Mouse (Mus musculus) heart, embryonic 11.5 days (tissue): Measurements from ENCODE around the gene Mthfd1l. TPM values are rescaled to one million over a fixed set of nuclear protein-coding genes. Genes with fewer than 3 reads are reported as not detected.
A peak's percentile ranks its signal among the peaks of the same experiment; 100 is the strongest.

Experiments used
- ATAC-seq: fragments of 200-750 bp; cut with Nextera tagmentation; replicated peaks from 2 replicates; pipeline ENCODE4 v1.8.0; 2017; ENCODE audit warnings: moderate library complexity; ENCODE audit not compliant: insufficient number of reproducible peaks, low FRiP score, low TSS enrichment
- H3K27ac ChIP-seq: fragments of 300-500 bp; sonication (generic); 2 replicates; pipeline ENCODE4 v1.5.1; 2014; ENCODE audit warnings: mild to moderate bottlenecking, low read depth, low read length
- H3K27me3 ChIP-seq: fragments of 300-500 bp; sonication (generic); 2 replicates; pipeline ENCODE4 v1.6.1; 2014; ENCODE audit warnings: mild to moderate bottlenecking, low read length, mixed read lengths; ENCODE audit not compliant: control insufficient read depth, insufficient read depth
- H3K36me3 ChIP-seq: fragments of 300-500 bp; sonication (generic); 2 replicates; pipeline ENCODE4 v1.6.1; 2014; ENCODE audit warnings: mild to moderate bottlenecking, low read length, moderate library complexity, mixed read lengths; ENCODE audit not compliant: control insufficient read depth, insufficient read depth
- H3K4me1 ChIP-seq: fragments of 300-500 bp; sonication (generic); 2 replicates; pipeline ENCODE4 v1.6.1; 2014; ENCODE audit warnings: low read length; ENCODE audit not compliant: control insufficient read depth, insufficient read depth
- H3K4me2 ChIP-seq: fragments of 300-500 bp; sonication (generic); 2 replicates; pipeline ENCODE4 v1.6.1; 2014; ENCODE audit warnings: mild to moderate bottlenecking, moderate library complexity
- H3K4me3 ChIP-seq: fragments of 300-500 bp; sonication (generic); 2 replicates; pipeline ENCODE4 v1.5.1; 2014; ENCODE audit warnings: low read depth, low read length
- H3K9ac ChIP-seq: fragments of 300-500 bp; sonication (generic); 2 replicates; pipeline ENCODE4 v1.6.1; 2014; ENCODE audit warnings: mild to moderate bottlenecking, low read depth, low read length, moderate library complexity
- H3K9me3 ChIP-seq: fragments of 300-500 bp; sonication (generic); replicated peaks from 2 replicates; pipeline ENCODE4 v1.6.1; 2016; ENCODE audit warnings: low read length; ENCODE audit not compliant: control insufficient read depth
- WGBS: fragments of 180-500 bp; shearing (Covaris S2); extraction: QIAGEN DNeasy Blood & Tissue Kit; methylation state at CpG from one replicate; pipeline ENCODE4 v1.1.7; 2014; ENCODE audit not compliant: insufficient replicate concordance; 5-methylcytosine and 5-hydroxymethylcytosine counted together
- polyA plus RNA-seq: library from polyadenylated mRNA; unstranded; fragments of >200 nt; fragmentation: Nextera tagmentation; extraction: Ambion mirVana; gene quantifications from 2 replicates; pipeline ENCODE4 v1.2.1, GENCODE M21; 2014

The Mthfd1l gene
- polyA plus RNA-seq, 1 experiment from 2014 or later, result 18.0 TPM

DNA sequence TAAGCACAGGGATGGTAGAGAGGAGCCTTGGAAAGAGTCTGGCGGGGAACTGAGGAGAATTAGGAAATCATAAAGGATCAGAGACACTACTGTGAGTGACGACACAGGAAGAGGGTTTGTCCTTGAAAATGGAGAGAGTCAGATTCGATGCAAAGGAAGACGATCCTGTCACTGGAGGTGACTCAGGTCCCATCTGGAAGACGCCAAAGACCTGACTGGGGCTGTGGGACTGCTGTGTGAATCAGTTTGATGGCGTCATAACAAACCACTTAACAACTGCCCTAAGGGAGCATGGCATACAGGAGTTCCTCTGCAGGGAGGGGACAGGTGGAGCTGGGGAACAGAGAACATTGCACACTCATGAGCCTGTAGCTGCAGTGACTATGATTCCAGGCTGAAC lies 30.6 kb upstream of the Mthfd1l start:
- Histone ChIP-seq H3K9ac (no peak overlapping the region), H3K36me3 (no peaks in the 10 kb centered on the region), H3K4me1 (peaks cover 4% of the 10 kb centered on the region; the same call in 1 of the 2 replicates), H3K27ac (no peak overlapping the region), H3K4me3 (no peak overlapping the region), H3K9me3 (no peaks in the 10 kb centered on the region), H3K27me3 (no peaks in the 10 kb centered on the region), H3K4me2 (no peak overlapping the region)
- 53% methylated on average over 6 of the region's 6 CpGs for WGBS
- ATAC-seq, result no peak

DNA sequence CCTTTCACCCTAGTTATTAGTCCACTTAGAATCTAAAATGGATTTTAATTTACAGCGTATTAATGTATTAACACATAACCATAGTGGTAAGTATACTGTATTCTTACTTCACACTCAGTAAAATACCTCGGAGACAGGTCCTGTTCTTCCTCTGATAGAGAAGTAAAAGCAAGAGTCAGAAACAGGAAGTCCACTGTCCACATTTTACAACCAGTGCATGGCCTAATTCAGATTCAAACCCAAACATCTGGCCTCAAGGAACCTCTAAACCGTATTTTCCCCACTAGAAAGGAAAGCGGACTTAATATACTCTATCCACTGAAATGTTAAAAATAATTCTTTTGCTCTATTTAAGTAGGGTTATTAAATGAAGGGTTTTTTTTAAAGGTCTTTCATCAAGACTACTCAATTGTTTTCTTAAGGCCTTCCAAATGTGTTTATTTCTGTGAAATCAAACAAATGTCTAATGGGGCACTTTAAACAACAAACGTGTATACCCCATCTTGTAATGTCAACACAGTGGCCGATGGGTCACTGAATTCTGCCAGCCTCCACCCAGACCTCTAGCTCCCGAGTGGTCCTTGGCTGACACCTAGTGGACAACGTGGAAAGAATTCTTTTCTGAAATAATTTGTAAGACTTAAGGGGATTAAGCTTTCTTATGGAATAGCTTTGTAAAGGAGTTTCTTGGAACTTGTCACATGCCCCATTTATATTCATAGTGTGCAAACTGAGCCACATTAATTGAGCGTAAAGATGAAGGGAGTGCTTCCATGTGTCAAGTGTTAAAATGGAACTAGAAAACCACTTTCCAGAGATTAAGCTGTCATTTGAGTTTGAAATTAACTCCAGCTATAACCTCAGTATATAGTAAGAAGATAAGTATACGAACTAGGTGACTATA lies 29.2 kb upstream of the Mthfd1l start:
- Histone ChIP-seq H3K27ac (no peak overlapping the region), H3K4me3 (no peak overlapping the region), H3K27me3 (no peaks in the 10 kb centered on the region), H3K9me3 (no peaks in the 10 kb centered on the region), H3K4me1 (peaks cover 4% of the 10 kb centered on the region; the same call in 1 of the 2 replicates), H3K4me2 (no peak overlapping the region), H3K36me3 (no peaks in the 10 kb centered on the region), H3K9ac (no peak overlapping the region)
- ATAC-seq, result no peak
- 33% methylated on average over 10 of the region's 10 CpGs for WGBS

DNA sequence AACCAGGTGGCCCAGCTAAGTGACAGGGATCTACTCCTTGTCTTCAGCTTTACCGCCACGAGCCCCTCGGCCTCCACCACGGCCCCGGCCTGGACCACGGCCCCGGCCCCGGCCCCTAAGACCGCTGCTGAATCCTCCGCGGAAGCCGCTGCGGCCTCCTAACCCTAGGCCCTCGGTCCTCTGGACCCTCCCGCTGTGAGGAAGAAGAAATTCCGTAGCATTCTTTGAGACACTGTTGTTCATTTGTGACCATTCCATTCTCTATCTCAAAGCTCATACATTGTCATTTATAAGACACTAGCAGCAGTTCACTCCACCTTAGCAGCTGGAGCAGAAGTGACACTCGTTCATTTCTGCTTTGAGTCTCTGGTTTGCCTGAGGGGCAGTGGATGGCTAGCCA lies 26.0 kb upstream of the Mthfd1l start:
- 87% methylated on average over 17 of the region's 17 CpGs for WGBS
- H3K4me2 ChIP-seq, result no peak overlapping the region
- no peak overlapping the region for H3K27ac ChIP-seq
- no peaks in the 10 kb centered on the region for H3K36me3 ChIP-seq
- ATAC-seq, result no peak
- no peak overlapping the region for H3K4me3 ChIP-seq
- no peaks in the 10 kb centered on the region for H3K9me3 ChIP-seq
- no peak overlapping the region for H3K9ac ChIP-seq
- no peaks in the 10 kb centered on the region for H3K4me1 ChIP-seq
- no peaks in the 10 kb centered on the region for H3K27me3 ChIP-seq

DNA sequence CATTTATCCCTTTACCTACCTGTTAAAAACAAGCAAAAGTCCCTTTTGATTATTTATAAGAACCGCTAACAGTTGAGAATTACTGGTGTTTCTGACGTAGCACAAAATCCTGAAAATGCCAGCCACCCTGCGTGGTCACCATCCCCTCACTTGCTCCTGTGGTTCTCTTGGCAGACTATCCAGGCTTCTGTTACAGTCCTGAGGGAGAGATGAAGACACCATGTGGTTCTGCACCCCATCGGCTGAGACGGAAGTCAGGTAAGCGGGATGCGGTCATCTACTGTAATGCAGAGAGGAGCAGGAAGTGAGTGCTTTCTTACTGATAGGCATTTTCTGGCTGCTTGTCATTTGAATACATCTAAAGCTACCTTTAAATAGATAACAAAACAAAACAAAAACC lies 25.6 kb upstream of the Mthfd1l start:
- Histone ChIP-seq H3K4me1 (no peaks in the 10 kb centered on the region), H3K36me3 (no peaks in the 10 kb centered on the region), H3K9ac (no peak overlapping the region), H3K9me3 (no peaks in the 10 kb centered on the region), H3K27ac (no peak overlapping the region), H3K4me2 (no peak overlapping the region), H3K27me3 (no peaks in the 10 kb centered on the region), H3K4me3 (no peak overlapping the region)
- WGBS, result 87% methylated on average over 7 of the region's 7 CpGs
- ATAC-seq, result no peak

DNA sequence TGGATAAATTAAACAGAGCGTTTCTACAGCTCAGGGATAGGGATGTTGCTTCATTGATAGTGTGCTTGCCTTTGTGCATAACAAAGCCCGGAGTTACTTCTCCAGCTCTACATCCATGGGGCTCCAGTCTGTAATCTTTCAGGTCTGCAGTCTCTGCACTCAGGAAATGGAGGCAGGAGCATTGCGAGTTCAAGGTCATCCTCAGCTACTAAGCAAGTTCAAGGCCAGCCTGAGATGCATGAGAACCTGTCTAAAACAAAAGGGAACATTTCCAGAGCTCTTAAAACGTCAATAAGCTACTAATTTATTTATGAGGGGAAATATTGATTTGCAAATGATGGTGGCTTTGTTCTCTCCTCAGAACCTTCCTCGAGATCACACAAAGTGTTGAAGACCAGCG lies 23.6 kb upstream of the Mthfd1l start:
- no peaks in the 10 kb centered on the region for H3K4me1 ChIP-seq
- no peak overlapping the region for H3K27ac ChIP-seq
- WGBS, result 80% methylated on average over 6 of the region's 6 CpGs
- H3K4me3 ChIP-seq, result no peak overlapping the region
- H3K4me2 ChIP-seq, result no peak overlapping the region
- no peak for ATAC-seq
- no peaks in the 10 kb centered on the region for H3K9me3 ChIP-seq
- H3K36me3 ChIP-seq, result no peaks in the 10 kb centered on the region
- 0 out of 2 replicates have a peak, but pooled peaks cover 2% of the 10 kb centered on the region for H3K27me3 ChIP-seq
- no peak overlapping the region for H3K9ac ChIP-seq

DNA sequence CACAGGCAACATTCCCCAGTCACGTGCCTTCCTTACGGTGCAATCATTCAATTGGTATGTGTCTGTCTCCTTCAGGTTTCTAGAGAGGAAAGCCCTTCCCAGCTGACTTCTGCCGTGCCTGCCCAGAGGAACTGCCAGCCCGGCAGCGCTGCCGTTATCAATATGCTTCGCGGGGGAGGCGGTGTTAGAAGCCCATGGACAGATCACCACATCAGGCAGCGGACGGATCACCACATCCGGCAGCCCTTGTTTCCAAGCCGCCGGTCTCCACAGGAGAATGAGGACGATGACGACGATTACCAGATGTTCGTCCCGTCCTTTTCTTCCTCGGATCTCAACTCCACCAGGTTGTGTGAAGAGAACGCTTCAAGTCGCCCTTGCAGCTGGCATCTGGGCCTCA lies 16.4 kb upstream of the Mthfd1l start:
- 55% methylated on average over 22 of the region's 22 CpGs for WGBS
- Histone ChIP-seq H3K27ac (no peak overlapping the region), H3K4me1 (peaks cover 3% of the 10 kb centered on the region; the same call in 1 of the 2 replicates), H3K4me2 (peak overlapping the region; percentile 38), H3K9ac (no peak overlapping the region), H3K27me3 (peaks cover 2% of the 10 kb centered on the region; the same call in 1 of the 2 replicates), H3K36me3 (peaks cover 5% of the 10 kb centered on the region), H3K4me3 (0 out of 2 replicates have a peak overlapping the region, but pooled peaks have one; percentile 1), H3K9me3 (no peaks in the 10 kb centered on the region)
- no peak for ATAC-seq

DNA sequence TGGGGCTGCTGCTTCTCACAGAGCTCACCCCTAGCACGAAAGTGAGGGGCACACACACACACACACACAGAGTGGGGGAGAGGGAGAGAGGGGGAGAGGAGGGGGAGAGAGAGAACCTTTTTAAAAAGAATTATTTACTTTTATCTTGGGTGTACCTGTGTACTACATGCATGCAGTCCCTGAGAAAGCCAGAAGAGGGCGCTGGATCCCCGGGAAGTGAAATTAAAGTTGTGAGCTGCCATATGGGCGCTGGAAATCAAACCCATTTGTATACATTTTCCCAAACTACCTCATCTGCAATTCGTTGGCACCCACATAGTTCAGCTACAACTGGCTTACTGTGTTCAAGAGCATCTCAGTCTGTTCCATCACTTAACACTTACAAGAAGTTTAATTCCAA lies 14.3 kb upstream of the Mthfd1l start:
- Histone ChIP-seq H3K27ac (no peak overlapping the region), H3K4me2 (no peak overlapping the region), H3K9me3 (no peaks in the 10 kb centered on the region), H3K27me3 (no peaks in the 10 kb centered on the region; the same call in 1 of the 2 replicates), H3K9ac (no peak overlapping the region), H3K4me1 (peaks cover 3% of the 10 kb centered on the region; the same call in 1 of the 2 replicates), H3K36me3 (peaks cover 5% of the 10 kb centered on the region), H3K4me3 (no peak overlapping the region)
- no peak for ATAC-seq
- WGBS, result 70% methylated on average over 5 of the region's 5 CpGs

DNA sequence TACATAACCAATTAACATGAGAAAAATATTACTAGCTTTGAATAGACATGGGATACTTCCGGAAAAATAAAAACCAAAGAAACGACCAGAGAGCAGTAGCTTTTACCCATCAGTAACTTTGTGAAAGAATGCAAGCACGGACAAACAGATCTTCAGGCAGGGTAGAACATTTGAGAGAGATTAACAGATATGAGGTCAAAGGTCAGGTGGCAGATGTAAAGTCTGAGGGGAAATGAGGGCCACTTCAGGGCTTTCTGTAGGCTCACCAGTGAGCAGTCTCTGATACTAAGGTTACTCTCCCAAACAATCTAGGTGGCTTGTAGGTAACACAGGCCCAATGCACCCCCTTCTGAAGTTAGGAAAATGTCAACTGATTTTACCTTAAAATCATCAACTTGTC lies 3.9 kb upstream of the Mthfd1l start:
- no peaks in the 10 kb centered on the region for H3K9me3 ChIP-seq
- H3K4me2 ChIP-seq, result no peak overlapping the region
- H3K27me3 ChIP-seq, result no peaks in the 10 kb centered on the region
- H3K36me3 ChIP-seq, result no peaks in the 10 kb centered on the region
- WGBS, result 69% methylated on average over 3 of the region's 3 CpGs
- no peak for ATAC-seq
- no peak overlapping the region for H3K4me3 ChIP-seq
- H3K27ac ChIP-seq, result no peak overlapping the region
- no peaks in the 10 kb centered on the region for H3K4me1 ChIP-seq
- H3K9ac ChIP-seq, result no peak overlapping the region
